Mouse (Mus musculus) stomach, postnatal 0 days (tissue): Measurements from ENCODE around the gene Cep89. TPM values are rescaled to one million over a fixed set of nuclear protein-coding genes. Genes with fewer than 3 reads are reported as not detected.
A peak's percentile ranks its signal among the peaks of the same experiment; 100 is the strongest.

Experiments used
- ATAC-seq: fragments of 200-750 bp; cut with Nextera tagmentation; 2 replicates; pipeline ENCODE4 v1.8.0; 2017; ENCODE audit not compliant: low FRiP score, low TSS enrichment
- DNase-seq: peaks from one replicate; pipeline ENCODE4 v3.0.0-alpha.2; 2016; ENCODE audit warnings: low spot score
- H3K27ac ChIP-seq: fragments of 300-500 bp; sonication (generic); replicated peaks from 2 replicates; pipeline ENCODE4 v1.5.1; 2014; ENCODE audit warnings: mild to moderate bottlenecking, control low read depth
- H3K27me3 ChIP-seq: fragments of 300-500 bp; sonication (generic); 2 replicates; pipeline ENCODE4 v1.6.1; 2014; ENCODE audit warnings: low read length; ENCODE audit not compliant: control insufficient read depth, insufficient read depth
- H3K36me3 ChIP-seq: fragments of 300-500 bp; sonication (generic); 2 replicates; pipeline ENCODE4 v1.6.1; 2014; ENCODE audit warnings: low read length, mixed read lengths; ENCODE audit not compliant: control insufficient read depth, insufficient read depth
- H3K4me1 ChIP-seq: fragments of 300-500 bp; sonication (generic); replicated peaks from 2 replicates; pipeline ENCODE4 v1.6.1; 2014; ENCODE audit warnings: antibody characterized with exemption; ENCODE audit not compliant: control insufficient read depth, insufficient read depth
- H3K4me2 ChIP-seq: fragments of 300-500 bp; sonication (generic); replicated peaks from 2 replicates; pipeline ENCODE4 v1.6.1; 2014; ENCODE audit warnings: low read depth, mild to moderate bottlenecking, control low read depth, moderate library complexity
- H3K4me3 ChIP-seq: fragments of 300-500 bp; sonication (generic); 2 replicates; pipeline ENCODE4 v1.5.1; 2014; ENCODE audit warnings: low read depth, low read length, control low read depth
- H3K9ac ChIP-seq: fragments of 300-500 bp; sonication (generic); 2 replicates; pipeline ENCODE4 v1.6.1; 2014; ENCODE audit warnings: mild to moderate bottlenecking, low read length, control low read depth, mixed read lengths
- H3K9me3 ChIP-seq: fragments of 300-500 bp; sonication (generic); 2 replicates; pipeline ENCODE4 v1.6.1; 2016; ENCODE audit warnings: low read length; ENCODE audit not compliant: control insufficient read depth
- CTCF ChIP-seq: IDR thresholded peaks from 2 replicates; pipeline ENCODE4 v1.5.1; 2016; ENCODE audit warnings: antibody characterized with exemption, low read depth, mild to moderate bottlenecking, moderate library complexity
- EP300 ChIP-seq: optimal IDR thresholded peaks from 2 replicates; pipeline ENCODE3; 2016; ENCODE audit warnings: antibody characterized with exemption
- WGBS: fragments of 180-500 bp; shearing (Covaris S2); extraction: QIAGEN DNeasy Blood & Tissue Kit; methylation state at CpG from one replicate; pipeline ENCODE4 v1.1.7; 2014; 5-methylcytosine and 5-hydroxymethylcytosine counted together
- polyA plus RNA-seq: library from polyadenylated mRNA; unstranded; fragments of >200 nt; fragmentation: Nextera tagmentation; extraction: Ambion mirVana; gene quantifications from 2 replicates; pipeline ENCODE4 v1.2.1, GENCODE M21; 2015

The Cep89 gene
- 11.7 and 12.3 TPM in 2 replicates for polyA plus RNA-seq

DNA sequence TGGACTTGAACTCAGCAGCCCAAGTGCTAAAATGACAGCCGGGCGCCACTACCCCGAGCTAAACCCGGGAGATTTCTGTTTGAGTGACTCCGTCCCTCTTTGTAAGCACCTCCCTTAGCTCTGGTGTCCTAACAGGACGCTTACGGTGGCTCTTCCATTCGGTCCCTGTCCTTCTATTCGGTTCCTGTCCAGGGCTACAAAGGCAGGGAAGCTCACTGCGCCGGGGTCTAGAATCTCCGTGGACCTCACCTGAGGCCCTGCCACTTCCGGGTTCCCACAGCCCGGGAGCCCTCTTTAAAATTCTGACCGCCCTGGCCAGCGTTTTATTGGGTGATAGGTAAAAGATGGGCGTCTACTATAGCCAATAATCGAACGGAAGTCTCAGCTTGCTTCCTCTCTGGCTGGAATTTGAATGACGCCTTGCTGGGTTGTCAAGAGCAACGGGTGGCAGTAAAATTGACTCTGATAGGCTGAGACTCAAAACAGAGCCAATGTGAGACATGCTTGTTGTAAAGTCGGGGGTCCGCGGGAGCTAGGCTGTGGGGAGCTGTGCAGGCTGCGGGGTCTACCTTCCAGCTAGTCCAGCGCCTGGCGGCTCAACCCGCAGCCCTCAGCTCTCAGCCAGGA, at the start of gene Cep89, which contains the start of gene Faap24:
TSS of gene Cep89 (plus strand) at position 494 of the 627 bp plus-strand sequence.
TSS of gene Faap24 (minus strand) at position 295 of the 627 bp plus-strand sequence.
- H3K4me2 ChIP-seq, result peak within 1 kb of the TSS; percentile 71
- no peak for TF ChIP-seq CTCF
- TF ChIP-seq EP300, result peak; percentile 83
- under 1% methylated on average over 28 of the region's 28 CpGs for WGBS
- H3K4me1 ChIP-seq, result peaks cover 2% of the 10 kb centered on the region
- H3K27me3 ChIP-seq, result no peaks in the 10 kb centered on the region
- peak within 1 kb of the TSS; percentile 1; the same call in 1 of the 2 replicates for H3K27ac ChIP-seq
- ATAC-seq (peak; percentile 97), DNase-seq (peak; percentile 94)
- H3K9me3 ChIP-seq, result no peaks in the 10 kb centered on the region
- peak within 1 kb of the TSS; percentile 71 for H3K4me3 ChIP-seq
- peak within 1 kb of the TSS; percentile 76 for H3K9ac ChIP-seq
- H3K36me3 ChIP-seq, result peaks cover 3% of the 10 kb centered on the region; the same call in 1 of the 2 replicates

- no peak overlapping the region for H3K4me3 ChIP-seq
- WGBS, result 46% methylated on average over 17 of the region's 18 CpGs
- no peaks in the 10 kb centered on the region for H3K9me3 ChIP-seq
- no peak overlapping the region for H3K9ac ChIP-seq
- H3K36me3 ChIP-seq, result no peaks in the 10 kb centered on the region
- no peak overlapping the region for H3K4me2 ChIP-seq
- peak overlapping the region; percentile 71 for H3K27ac ChIP-seq
- TF ChIP-seq CTCF, result no peak
- no peak for TF ChIP-seq EP300
- DNase-seq (peak; percentile 73), ATAC-seq (peak; percentile 78)
- H3K4me1 ChIP-seq, result no peaks in the 10 kb centered on the region
- H3K27me3 ChIP-seq, result no peaks in the 10 kb centered on the region
These were observed 48.7 kb upstream of the Cep89 start for GRCm38 (mm10) chr7:35347918-35348700.

- TF ChIP-seq EP300 (no peak), CTCF (no peak)
- Histone ChIP-seq H3K27ac (peak overlapping the region; percentile 71), H3K4me1 (no peaks in the 10 kb centered on the region), H3K36me3 (no peaks in the 10 kb centered on the region), H3K4me3 (no peak overlapping the region), H3K4me2 (no peak overlapping the region), H3K27me3 (no peaks in the 10 kb centered on the region), H3K9ac (no peak overlapping the region), H3K9me3 (no peaks in the 10 kb centered on the region)
- WGBS, result 83% methylated on average over 4 of the region's 4 CpGs
- ATAC-seq, result peak; percentile 43
- peak; percentile 19 for DNase-seq
These were observed 47.8 kb upstream of the Cep89 start for GRCm38 (mm10) chr7:35349022-35349421.

DNA sequence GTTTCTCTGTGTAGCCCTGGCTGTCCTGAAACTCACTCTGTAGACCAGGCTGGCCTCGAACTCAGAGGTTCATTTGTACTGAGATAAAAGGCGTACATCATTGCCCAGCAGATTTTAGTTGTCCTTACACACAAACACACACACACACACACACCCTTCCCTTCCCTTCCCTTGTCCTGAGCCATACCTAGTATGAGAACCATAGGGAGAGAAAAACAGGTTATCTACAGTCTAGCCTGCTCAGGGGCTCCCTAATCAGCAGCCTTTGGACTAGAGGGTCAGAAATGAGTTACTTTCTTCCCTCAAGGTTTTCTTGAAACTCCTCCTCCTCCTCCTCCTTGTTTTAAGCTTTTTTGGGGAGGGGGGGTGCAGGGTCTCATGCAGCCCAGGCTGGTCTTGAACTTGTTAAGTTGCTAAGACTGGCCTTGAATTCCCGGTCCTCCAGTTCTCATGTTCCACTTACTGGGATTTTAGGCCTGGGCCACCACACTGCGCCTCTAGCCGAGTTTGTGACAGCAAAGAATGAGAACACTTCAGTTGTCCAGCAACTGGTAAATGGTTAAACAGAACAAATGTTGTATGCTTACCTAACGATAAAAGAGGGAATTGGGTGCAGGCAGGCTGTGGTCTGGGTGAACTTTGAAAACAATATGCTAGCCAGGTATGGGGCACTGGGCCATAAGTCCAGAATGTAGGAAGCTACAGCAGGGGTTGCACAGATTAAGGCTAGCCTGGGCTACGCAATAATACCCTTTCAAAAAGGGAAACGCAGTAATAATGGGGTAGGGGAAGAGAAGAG, 46.8 kb upstream of the Cep89 start:
- H3K9ac ChIP-seq, result no peak overlapping the region
- WGBS, result 61% methylated on average over 8 of the region's 8 CpGs
- H3K36me3 ChIP-seq, result no peaks in the 10 kb centered on the region
- no peak overlapping the region for H3K4me3 ChIP-seq
- H3K27ac ChIP-seq, result peak overlapping the region; percentile 71
- no peaks in the 10 kb centered on the region for H3K4me1 ChIP-seq
- TF ChIP-seq CTCF (no peak), EP300 (no peak)
- H3K27me3 ChIP-seq, result no peaks in the 10 kb centered on the region
- DNase-seq (peak; percentile 54), ATAC-seq (peak; percentile 45)
- no peaks in the 10 kb centered on the region for H3K9me3 ChIP-seq
- no peak overlapping the region for H3K4me2 ChIP-seq

GRCm38 (mm10) chr7:35351155-35351554, 45.7 kb upstream of the Cep89 start:
- H3K4me3 ChIP-seq, result no peak overlapping the region
- no peak overlapping the region for H3K27ac ChIP-seq
- no peaks in the 10 kb centered on the region for H3K9me3 ChIP-seq
- TF ChIP-seq EP300 (no peak), CTCF (no peak)
- H3K4me1 ChIP-seq, result no peaks in the 10 kb centered on the region
- no peaks in the 10 kb centered on the region for H3K27me3 ChIP-seq
- H3K9ac ChIP-seq, result no peak overlapping the region
- no peaks in the 10 kb centered on the region for H3K36me3 ChIP-seq
- DNase-seq, result no peak
- no peak overlapping the region for H3K4me2 ChIP-seq
- no peak for ATAC-seq
- WGBS, result 82% methylated on average over 3 of the region's 3 CpGs
